Mouse (Mus musculus) forebrain, postnatal 0 days (tissue): Measurements from ENCODE around the gene Gimap7. TPM values are rescaled to one million over a fixed set of nuclear protein-coding genes. Genes with fewer than 3 reads are reported as not detected.

Experiments used
- ATAC-seq: fragments of 200-750 bp; cut with Nextera tagmentation; 2 replicates; pipeline ENCODE4 v1.8.0; 2017; ENCODE audit warnings: mild to moderate bottlenecking, moderate library complexity
- DNase-seq: peaks from one replicate; pipeline ENCODE4 v3.0.0-alpha.2; 2015
- H3K27ac ChIP-seq: fragments of 300-500 bp; sonication (generic); 2 replicates; pipeline ENCODE4 v1.5.1; 2014; ENCODE audit warnings: low read depth, mild to moderate bottlenecking, antibody characterized with exemption, low read length, moderate library complexity, mixed read lengths
- H3K27me3 ChIP-seq: fragments of 300-500 bp; sonication (generic); 2 replicates; pipeline ENCODE4 v1.6.1; 2014; ENCODE audit warnings: mild to moderate bottlenecking, low read length, mixed read lengths; ENCODE audit not compliant: insufficient read depth
- H3K36me3 ChIP-seq: fragments of 300-500 bp; sonication (generic); 2 replicates; pipeline ENCODE4 v1.6.1; 2014; ENCODE audit warnings: mild to moderate bottlenecking, moderate library complexity; ENCODE audit not compliant: insufficient read depth
- H3K4me1 ChIP-seq: fragments of 300-500 bp; sonication (generic); 2 replicates; pipeline ENCODE4 v1.6.1; 2014; ENCODE audit warnings: antibody characterized with exemption; ENCODE audit not compliant: insufficient read depth
- H3K4me2 ChIP-seq: fragments of 300-500 bp; sonication (generic); 2 replicates; pipeline ENCODE4 v1.6.1; 2014; ENCODE audit warnings: low read depth, mild to moderate bottlenecking, moderate library complexity
- H3K4me3 ChIP-seq: fragments of 300-500 bp; sonication (generic); 2 replicates; pipeline ENCODE4 v1.5.1; 2014; ENCODE audit warnings: low read depth, low read length, mixed read lengths
- H3K9ac ChIP-seq: fragments of 300-500 bp; sonication (generic); 2 replicates; pipeline ENCODE4 v1.6.1; 2014; ENCODE audit warnings: mild to moderate bottlenecking
- H3K9me3 ChIP-seq: fragments of 300-500 bp; sonication (generic); 2 replicates; pipeline ENCODE4 v1.6.1; 2016; ENCODE audit warnings: low read length
- CTCF ChIP-seq: sonication (generic); IDR thresholded peaks from 2 replicates; pipeline ENCODE4 v1.5.1; 2016; ENCODE audit warnings: antibody characterized with exemption, control low read depth, low read depth
- WGBS: fragments of 180-500 bp; shearing (Covaris S2); extraction: QIAGEN DNeasy Blood & Tissue Kit; methylation state at CpG from one replicate; pipeline ENCODE4 v1.1.7; 2014; 5-methylcytosine and 5-hydroxymethylcytosine counted together
- polyA plus RNA-seq: library from polyadenylated mRNA; unstranded; fragments of >200 nt; fragmentation: Nextera tagmentation; extraction: Ambion mirVana; gene quantifications from 2 replicates; pipeline ENCODE4 v1.2.1, GENCODE M21; 2015
- total RNA-seq: library from RNA; depleted of rRNA; stranded (reverse); fragments of >200 nt; gene quantifications from 2 replicates; pipeline ENCODE4 v1.2.3, GENCODE M21; 2014

The Gimap7 gene
- total and polyA plus RNA-seq, 2 experiments from 2014 or later: not detected

GRCm38 (mm10) chr6:48702601-48703000 lies 15.8 kb upstream of the Gimap7 start:
- no peak for ATAC-seq
- Histone ChIP-seq H3K9ac (no peak overlapping the region), H3K27me3 (no peaks in the 10 kb centered on the region), H3K4me1 (no peaks in the 10 kb centered on the region), H3K4me2 (no peak overlapping the region), H3K27ac (no peak overlapping the region), H3K9me3 (no peaks in the 10 kb centered on the region), H3K36me3 (no peaks in the 10 kb centered on the region), H3K4me3 (no peak overlapping the region)
- TF ChIP-seq CTCF: no peak
- WGBS: 74% methylated on average over 5 of the region's 5 CpGs
- no peak for DNase-seq

- no peak for TF ChIP-seq CTCF
Observed at GRCm38 (mm10) chr6:48704146-48704545, 14.3 kb upstream of the Gimap7 start.

GRCm38 (mm10) chr6:48706130-48706529 lies 12.3 kb upstream of the Gimap7 start:
- H3K9ac ChIP-seq: no peak overlapping the region
- TF ChIP-seq CTCF: no peak
- no peak overlapping the region for H3K27ac ChIP-seq
- no peaks in the 10 kb centered on the region for H3K36me3 ChIP-seq
- H3K4me1 ChIP-seq: no peaks in the 10 kb centered on the region
- H3K4me2 ChIP-seq: no peak overlapping the region
- ATAC-seq (no peak), DNase-seq (no peak)
- H3K27me3 ChIP-seq: no peaks in the 10 kb centered on the region
- no peak overlapping the region for H3K4me3 ChIP-seq
- WGBS: 50% methylated on average over 3 of the region's 3 CpGs
- H3K9me3 ChIP-seq: no peaks in the 10 kb centered on the region

More at GRCm38 (mm10) chr6:48704146-48704545, 14.3 kb upstream of the Gimap7 start:
- DNase-seq (no peak), ATAC-seq (no peak)
- no peaks in the 10 kb centered on the region for H3K36me3 ChIP-seq
- no peaks in the 10 kb centered on the region for H3K27me3 ChIP-seq
- no peak overlapping the region for H3K4me3 ChIP-seq
- no peak overlapping the region for H3K4me2 ChIP-seq
- H3K9ac ChIP-seq: no peak overlapping the region
- H3K9me3 ChIP-seq: no peaks in the 10 kb centered on the region
- H3K27ac ChIP-seq: no peak overlapping the region
- H3K4me1 ChIP-seq: no peaks in the 10 kb centered on the region

- no peak overlapping the region for H3K27ac ChIP-seq
- no peak overlapping the region for H3K9ac ChIP-seq
- ATAC-seq (no peak), DNase-seq (no peak)
- 80% methylated on average over 4 of the region's 4 CpGs for WGBS
- H3K36me3 ChIP-seq: no peaks in the 10 kb centered on the region
- no peaks in the 10 kb centered on the region for H3K27me3 ChIP-seq
- no peak overlapping the region for H3K4me3 ChIP-seq
- H3K4me2 ChIP-seq: no peak overlapping the region
- no peaks in the 10 kb centered on the region for H3K9me3 ChIP-seq
- no peaks in the 10 kb centered on the region for H3K4me1 ChIP-seq
- no peak for TF ChIP-seq CTCF
Observed at GRCm38 (mm10) chr6:48720326-48720725, 1.9 kb downstream of the Gimap7 start.

GRCm38 (mm10) chr6:48723468-48723867 lies 5.0 kb downstream of the Gimap7 start:
- DNase-seq (no peak), ATAC-seq (no peak)
- Histone ChIP-seq H3K9ac (no peak overlapping the region), H3K9me3 (no peaks in the 10 kb centered on the region), H3K4me3 (no peak overlapping the region), H3K27ac (no peak overlapping the region), H3K36me3 (no peaks in the 10 kb centered on the region), H3K4me1 (no peaks in the 10 kb centered on the region), H3K4me2 (no peak overlapping the region), H3K27me3 (no peaks in the 10 kb centered on the region)
- 92% methylated on average over 8 of the region's 8 CpGs for WGBS
- TF ChIP-seq CTCF: no peak

- Histone ChIP-seq H3K4me1 (no peaks in the 10 kb centered on the region), H3K9me3 (no peaks in the 10 kb centered on the region), H3K36me3 (no peaks in the 10 kb centered on the region), H3K27me3 (no peaks in the 10 kb centered on the region), H3K4me3 (no peak overlapping the region), H3K9ac (no peak overlapping the region), H3K27ac (no peak overlapping the region), H3K4me2 (no peak overlapping the region)
- peak; percentile 78; the same call in 1 of the 2 replicates for ATAC-seq
- DNase-seq: peak; percentile 19
- 0% methylated on average over 1 of the region's 1 CpGs for WGBS
- no peak for TF ChIP-seq CTCF
Observed at GRCm38 (mm10) chr6:48725476-48725875, 7.1 kb downstream of the Gimap7 start.

GRCm38 (mm10) chr6:48727761-48728160 lies 9.3 kb downstream of the Gimap7 start:
- WGBS: 87% methylated on average over 5 of the region's 5 CpGs
- no peak for TF ChIP-seq CTCF
- no peaks in the 10 kb centered on the region for H3K27me3 ChIP-seq
- no peaks in the 10 kb centered on the region for H3K4me1 ChIP-seq
- ATAC-seq: no peak
- no peaks in the 10 kb centered on the region for H3K9me3 ChIP-seq
- no peak overlapping the region for H3K9ac ChIP-seq
- DNase-seq: no peak
- H3K36me3 ChIP-seq: no peaks in the 10 kb centered on the region
- H3K4me2 ChIP-seq: no peak overlapping the region
- H3K4me3 ChIP-seq: no peak overlapping the region
- no peak overlapping the region for H3K27ac ChIP-seq

GRCm38 (mm10) chr6:48732864-48733304 lies 14.5 kb downstream of the Gimap7 start:
- Histone ChIP-seq H3K9me3 (no peaks in the 10 kb centered on the region), H3K27ac (no peak overlapping the region), H3K36me3 (no peaks in the 10 kb centered on the region), H3K4me1 (no peaks in the 10 kb centered on the region), H3K27me3 (no peaks in the 10 kb centered on the region), H3K4me3 (no peak overlapping the region), H3K4me2 (no peak overlapping the region), H3K9ac (no peak overlapping the region)
- DNase-seq: no peak
- WGBS: 60% methylated on average over 8 of the region's 8 CpGs
- no peak for TF ChIP-seq CTCF
- ATAC-seq: no peak
